Mouse (Mus musculus) right cerebral cortex, adult 18-20 months (tissue): ENCODE measurements at regions not wholly inside any gene's neighbourhood (a gene's known extent, or its start where the extent isn't known, plus 50 kb on each side); places are given as distances from the start of the nearest gene placed in this dataset.

ENCODE experiments used
- DNase-seq: peaks from one replicate; pipeline ENCODE4 v3.0.0; 2022; ENCODE audit warnings: mixed read lengths

DNA sequence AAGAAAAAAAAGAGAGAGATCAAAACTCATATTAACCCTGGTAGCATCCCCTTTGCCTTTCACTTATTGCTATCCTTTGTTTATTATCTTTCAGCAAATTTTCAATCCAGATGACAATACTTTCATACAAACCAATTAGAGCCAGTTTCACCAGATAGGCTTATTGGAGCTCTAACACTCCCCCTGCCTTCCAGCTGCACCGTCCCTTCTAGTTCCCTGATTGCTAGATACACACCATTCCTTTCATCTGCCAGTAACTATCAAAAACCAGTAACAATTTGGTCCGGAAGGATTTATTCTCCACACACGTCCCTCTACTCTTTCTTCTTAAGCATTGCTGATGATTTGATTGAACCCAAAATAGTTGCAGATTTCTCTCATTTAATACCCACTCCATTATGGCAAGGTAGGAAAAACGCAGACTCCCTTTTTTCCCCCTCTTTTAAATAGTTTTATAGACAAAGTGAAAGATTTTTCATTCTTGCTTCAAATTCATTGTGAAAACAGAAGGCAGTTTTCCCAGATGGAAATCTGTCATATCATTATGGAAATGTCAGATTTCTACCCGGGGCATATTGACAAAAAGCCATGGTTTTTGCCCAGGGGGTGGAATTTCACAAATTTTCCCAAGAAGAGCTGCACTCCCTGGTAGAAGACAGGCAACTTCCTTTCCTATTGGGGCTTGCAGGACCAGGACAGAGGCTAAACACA lies 617.3 kb downstream of the Bcl11a start:
- no peak for DNase-seq

DNA sequence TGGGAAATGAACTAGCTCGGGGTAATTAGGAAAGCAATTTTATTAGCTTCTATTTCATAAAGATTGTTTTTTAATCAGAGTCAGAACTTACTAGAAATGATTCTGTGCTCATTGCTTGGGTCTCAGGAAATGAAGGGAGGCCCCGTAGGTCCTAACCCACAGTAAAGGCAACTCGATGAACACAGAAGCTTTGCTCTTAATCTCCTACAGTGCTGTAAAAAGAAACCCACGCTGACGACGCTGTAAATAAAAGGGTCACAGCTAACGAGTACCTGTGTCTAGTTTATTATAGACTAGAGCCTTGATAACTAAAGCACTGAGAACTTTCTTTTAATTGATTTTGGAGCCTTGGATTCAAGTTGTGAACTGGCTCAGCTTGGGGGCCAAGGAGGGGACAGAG lies 618.7 kb downstream of the Bcl11a start:
- no peak for DNase-seq

DNA sequence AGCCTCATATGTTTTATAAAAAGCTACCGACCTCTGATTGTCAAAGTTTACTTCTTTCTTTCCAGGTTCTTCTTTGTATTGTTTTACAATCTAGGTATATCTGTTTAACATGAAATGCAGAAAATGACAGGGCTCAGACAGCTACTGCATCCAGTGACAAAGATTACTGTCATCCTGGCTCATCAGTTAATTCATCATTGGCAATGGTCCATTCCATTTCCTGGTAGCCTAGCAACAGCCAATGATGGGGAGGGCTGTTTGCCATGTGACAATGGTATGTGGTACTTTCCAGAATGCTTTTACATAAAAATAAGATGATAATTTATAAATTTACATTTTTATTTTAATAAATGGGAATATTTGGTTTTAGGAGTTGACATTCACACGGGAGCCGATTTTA lies 630.9 kb downstream of the Bcl11a start:
- DNase-seq = no peak

DNA sequence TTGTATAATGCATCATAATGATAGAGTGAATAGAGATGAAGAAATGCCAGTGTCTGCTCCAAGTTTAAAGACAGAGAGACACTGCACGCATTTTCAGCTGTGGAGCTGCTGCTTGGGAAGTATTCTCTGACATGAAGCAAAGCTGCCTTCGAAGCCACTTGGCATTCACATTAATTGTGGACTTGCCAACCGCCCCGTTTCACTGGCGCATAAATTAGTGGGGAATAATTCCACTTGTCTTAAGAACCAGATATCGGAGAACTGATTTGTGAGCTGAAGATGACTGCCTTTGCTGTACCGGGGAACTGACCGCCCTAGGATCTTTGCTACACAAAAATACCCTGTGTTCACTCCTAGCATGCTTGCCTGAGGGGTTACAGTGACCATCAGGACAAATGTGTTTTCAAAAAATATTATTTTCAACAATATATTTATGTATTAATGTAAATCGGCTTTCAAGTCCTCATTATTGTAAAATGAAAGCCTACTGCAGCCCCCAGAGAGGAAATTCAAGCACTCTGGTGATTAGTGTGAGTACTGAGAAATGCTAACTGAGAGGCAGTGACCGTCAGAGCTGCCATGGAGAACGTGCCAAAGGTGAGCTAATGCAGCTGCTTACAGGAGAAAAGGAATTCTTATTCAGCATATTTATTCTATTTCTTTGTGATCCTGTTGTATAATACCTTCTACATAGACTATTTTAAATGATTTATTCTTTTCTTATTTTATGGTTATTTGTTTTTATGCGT lies 638.9 kb downstream of the Bcl11a start:
- peak; percentile 25 for DNase-seq

DNA sequence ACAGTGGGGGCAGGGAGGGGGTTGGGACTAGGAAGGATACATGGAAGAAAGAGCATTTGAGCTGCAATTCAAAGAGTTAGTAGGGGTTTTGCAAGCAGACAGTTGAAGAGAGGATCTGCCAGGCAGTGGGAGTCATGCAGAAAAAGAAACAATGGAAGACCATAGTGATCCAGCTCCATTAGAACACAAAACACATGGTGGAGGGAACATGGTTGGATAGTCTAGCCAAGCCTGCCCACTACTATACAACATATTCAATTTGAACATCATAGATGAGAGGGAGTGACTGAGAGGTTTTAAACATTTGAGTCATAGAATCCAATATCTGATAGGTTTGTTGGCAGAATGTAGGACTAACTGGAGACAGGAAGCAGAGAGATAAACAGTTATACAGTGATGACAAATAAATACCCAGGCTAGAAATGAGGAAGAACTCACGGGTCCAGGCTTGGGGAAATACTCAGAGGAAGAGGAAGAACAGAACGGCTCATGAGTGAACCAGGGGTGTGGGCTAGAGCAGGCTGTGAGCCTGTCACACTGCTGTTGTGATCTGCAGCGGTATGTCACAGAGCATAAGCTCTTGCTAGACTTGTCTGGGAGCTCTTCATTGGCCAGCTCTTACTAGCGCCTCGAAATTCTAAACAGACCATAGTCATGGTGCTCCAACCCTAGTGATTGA lies 646.5 kb downstream of the Bcl11a start:
- DNase-seq = no peak

DNA sequence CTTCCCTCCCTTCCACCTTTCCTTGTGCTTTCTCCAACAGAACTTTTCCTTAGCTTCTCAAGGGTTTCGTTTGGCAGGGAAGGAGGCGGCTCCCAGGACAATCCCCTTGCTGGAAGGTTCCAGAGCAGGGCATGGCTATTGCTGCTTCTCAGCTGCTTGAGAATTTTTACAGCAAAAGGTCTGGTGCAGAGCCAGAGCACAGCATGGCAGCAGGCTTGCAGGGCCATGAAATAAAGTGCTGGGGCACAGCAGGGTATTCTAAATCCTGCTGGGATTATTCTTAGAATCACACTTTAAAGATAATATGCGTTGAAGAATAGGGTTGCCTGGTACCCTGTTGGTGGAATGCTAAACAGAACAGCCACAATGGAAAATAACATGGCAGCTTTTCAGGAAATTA lies 648.5 kb downstream of the Bcl11a start:
- DNase-seq = no peak

DNA sequence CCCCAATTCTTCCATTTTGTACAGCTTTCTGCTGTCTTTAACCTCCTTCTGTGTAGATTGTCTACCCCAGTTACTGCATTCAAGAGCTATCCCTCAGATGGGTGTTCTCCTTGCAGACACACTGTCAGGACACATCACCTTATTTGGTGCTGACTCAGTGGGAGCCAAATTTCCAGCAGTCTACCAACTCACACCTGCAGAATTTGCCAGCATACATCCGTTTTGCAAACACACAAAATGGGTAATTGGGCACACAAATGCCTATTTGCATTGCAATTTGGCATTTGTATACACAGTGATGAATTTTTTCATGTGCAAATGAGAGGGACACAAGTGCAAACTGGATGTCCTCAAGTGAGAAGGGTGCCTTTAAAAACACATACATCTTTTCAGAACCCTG lies 649.5 kb downstream of the Bcl11a start:
- no peak for DNase-seq

DNA sequence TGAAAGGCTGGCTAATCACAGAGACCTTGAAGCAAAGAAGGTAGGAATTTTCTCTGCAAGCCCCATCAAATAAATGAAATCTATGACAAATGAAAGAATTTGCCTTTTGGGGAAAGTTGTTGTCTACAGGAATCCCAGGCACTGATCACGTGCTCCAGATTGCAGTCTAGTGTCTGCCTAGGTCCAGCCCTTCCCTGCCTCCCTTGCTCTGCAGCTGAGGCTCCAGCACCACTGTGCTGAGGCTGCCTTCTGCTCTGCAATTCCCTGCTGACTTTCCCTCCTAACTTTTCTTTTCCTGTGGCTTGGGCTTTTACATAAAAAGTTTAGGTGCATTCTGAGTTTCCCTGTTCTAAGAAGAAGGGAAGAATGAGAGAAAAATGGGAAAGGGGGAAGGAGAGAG lies 653.6 kb downstream of the Bcl11a start:
- no peak for DNase-seq

DNA sequence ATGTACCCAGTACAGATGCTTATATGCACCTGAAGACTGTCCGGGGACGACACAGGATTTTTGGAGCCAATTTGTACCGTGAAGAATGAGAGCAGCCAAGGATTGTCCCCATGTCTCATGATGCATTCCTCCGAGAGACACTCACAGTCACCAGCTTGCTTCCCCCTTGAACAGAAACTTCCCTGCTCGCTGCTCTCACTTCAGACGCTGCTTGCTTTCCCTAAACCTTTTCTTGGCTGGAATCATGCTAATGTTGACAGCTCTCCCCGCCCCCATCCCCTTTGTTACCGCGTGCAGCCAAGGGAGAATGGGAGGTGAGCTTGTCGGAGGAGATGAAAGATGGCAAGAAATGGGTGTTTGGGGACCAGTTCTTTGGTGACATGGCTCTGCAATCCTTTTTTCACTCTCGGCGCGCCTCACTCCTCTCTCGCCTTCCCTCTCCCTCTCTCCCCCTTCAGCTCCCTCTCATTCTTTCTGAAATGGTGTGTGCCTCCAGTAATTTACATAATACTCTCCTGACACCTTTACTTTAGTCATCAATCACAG lies 661.9 kb downstream of the Bcl11a start:
- no peak for DNase-seq

DNA sequence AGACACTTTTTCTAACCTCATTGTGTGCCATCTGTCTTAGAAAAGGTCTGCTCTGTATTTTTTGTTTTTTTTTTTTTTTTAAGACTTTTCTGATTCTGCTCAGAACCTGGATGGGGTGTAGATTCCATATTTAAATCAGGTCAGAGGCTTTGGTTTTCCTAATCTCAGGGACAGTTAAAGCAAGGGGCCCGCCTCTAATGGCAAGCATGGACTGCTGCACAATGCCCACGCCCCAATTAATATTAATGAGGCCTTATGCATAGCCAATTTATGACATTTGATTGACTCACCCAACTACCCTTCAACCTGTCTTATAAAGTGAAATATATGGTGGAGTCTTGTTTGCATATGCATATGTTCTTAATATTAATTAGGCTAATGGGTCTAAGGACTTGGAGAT lies 662.6 kb downstream of the Bcl11a start:
- no peak for DNase-seq

DNA sequence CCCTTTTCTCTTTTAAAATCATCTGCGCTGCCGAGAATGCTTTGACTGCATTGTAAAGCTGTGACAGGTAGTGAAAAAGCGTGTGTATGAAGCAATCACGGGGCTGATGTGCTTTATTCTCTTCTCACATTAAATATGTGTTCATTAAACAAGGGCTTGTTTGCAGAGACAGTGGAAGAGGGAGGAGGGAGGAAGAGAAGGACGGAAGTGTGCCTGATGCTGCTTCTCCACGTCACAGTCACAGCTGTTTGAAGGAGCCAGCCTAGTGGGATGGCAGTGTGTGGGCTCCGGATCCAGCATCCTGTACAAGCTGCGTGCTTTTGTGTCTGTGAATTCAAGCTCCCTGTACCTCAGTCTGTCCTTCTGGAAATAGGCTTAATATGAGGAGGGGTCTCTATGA lies 664.7 kb downstream of the Bcl11a start:
- peak; percentile 77 for DNase-seq

DNA sequence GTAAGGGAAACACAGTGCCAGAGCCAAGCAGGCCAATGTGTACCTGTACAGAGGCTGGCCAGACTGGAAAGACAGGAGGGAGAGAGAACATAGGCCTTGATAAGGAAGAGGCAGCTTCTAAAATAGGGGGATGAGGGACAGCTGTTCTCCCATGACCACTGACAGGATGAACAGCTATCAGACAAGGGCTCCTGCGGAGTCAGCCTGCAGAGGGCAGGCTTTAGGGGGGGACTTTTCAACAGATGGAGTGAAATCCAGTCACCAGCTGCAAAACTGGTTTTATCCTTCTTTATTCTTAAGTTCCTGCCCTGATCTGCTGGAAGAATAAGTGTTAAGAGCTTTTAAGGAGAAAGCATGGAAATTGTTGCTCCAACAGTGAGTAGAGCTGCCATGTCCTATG lies 665.6 kb downstream of the Bcl11a start:
- DNase-seq = no peak

DNA sequence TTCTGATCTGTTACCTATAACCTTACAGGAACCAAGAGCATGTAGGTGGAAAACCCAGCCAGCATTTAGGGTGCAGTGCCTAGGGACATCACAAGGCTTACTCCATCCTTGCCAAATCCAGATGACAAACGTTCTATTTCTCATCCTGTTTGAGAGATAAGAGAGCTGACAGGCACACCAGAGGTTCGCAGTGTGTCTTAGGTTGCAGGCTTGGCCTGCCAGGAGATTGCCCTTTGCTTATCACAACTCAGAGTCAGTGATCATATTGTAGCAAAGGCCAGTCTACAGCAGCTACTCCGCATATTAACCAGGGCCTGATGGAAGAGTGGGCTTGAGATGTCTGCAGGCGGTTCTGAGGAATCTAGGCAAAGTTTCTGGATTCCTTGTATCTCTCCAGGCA lies 668.0 kb downstream of the Bcl11a start:
- no peak for DNase-seq

DNA sequence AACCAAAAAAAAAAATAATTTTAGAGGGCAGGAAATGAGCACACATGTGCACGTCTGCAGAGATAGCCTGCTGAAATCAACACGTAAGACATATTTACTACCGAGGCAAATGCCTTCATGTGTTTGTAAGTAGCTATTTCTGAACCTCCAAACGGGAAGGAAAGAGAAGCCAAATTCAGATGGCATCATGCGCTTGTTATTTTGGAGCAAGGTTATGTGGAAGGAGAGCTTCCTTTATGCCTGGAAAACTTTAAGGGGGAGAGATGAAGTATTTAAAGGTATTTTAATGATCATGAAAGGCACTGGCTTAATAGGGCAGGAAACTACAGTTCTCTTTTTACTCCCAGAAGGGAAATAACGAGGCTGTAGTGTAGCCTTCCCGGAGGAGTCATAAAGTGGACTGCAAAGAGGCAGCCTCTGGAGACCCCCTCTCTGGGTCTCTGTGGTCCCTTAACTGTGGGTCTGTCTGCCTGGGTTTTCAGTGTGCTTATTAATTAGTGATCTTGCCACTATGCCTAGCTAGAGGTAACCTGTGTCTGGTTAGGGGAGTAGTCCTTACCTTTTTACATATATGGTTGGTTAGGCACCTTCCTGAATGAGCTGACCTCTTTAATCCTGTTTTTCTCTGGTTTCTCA lies 672.4 kb downstream of the Bcl11a start:
- DNase-seq = no peak

DNA sequence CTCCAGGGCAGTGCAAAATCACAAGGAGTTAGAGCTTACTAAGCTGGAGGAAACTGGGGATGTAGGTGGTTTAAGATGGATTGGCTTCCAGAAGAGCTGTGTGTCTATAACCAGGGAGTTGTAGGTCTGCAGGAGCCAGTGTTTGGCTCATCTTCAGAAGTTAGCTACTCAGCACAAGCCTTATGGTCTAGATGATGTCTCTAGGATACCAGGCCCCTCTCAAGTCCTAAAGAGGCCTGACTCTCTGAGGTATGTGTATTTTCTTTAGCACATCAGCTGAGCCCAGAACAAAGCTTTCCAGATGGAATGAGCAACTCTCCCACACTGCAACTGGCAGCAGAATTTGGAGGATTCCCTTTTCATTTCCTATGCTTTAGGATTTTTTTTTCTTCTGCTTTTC lies 680.3 kb downstream of the Bcl11a start:
- DNase-seq = peak; percentile 53

DNA sequence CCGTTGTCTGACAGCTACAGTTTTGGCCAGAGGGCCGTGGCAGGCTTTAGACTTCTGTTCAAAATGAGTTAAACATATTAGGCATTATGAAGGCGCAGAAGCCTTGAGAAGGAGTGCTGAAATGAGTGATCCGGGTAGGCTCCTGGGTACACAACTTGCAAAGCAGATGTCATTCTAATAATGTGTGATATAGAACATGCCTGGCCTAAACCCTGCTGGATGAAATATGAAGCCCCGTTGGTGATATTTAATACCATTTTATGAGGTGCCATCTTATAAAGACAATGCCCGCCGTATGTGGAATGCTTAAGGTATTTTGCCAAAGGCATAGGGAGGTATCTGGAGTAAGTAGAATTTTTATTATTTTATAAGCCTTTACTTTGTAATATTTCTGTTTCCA lies 705.6 kb downstream of the Bcl11a start:
- no peak for DNase-seq

DNA sequence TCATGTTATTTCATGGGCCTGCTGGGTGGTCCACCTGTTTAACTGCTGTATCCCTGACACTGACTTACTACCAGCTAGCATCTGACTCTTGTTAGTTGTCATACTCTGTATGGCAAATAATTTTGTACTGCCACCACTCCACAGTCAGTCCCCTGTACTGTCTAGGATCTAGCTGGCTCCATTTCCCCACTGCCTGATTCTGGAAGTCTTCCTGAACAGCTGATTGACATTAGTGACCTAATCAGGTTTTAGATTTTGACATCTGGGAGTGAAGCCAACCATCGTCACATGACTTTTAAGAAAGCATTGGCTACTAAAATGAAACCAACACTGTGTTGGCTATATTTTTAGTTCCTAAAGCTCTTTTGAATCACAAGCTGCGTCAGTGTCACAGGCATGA lies 711.3 kb downstream of the Bcl11a start:
- no peak for DNase-seq

DNA sequence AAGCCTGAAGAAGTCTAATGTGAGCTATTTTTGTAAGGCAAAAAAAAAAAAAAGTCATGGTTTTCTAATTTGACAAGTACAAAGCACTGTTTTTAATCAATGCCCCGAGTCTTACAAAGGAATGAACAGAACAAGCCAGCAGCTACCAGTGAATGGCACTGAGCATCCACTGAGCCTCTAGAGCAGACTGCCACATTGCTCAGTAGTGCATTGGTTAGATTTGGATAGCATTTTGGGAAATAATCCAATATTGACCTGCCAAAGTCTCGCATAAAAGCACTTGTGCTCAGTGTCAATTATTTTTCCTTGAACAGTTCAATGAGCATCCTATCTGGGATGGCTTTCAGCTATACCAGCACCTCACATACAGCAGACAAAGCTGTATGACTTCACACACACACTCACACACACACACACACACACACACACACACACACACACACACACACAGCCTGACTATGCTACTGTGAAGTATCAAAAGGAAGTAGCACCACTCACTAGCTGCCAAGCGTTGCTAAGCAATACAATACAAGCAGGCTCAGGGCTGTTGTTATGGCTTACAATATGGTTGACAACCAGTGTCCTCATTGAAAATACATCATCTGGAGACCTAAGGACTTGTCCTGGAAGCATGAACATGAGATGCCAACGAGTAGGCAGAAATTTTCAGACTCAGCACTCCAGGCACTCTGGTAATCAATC lies 717.8 kb downstream of the Bcl11a start:
- DNase-seq = no peak

DNA sequence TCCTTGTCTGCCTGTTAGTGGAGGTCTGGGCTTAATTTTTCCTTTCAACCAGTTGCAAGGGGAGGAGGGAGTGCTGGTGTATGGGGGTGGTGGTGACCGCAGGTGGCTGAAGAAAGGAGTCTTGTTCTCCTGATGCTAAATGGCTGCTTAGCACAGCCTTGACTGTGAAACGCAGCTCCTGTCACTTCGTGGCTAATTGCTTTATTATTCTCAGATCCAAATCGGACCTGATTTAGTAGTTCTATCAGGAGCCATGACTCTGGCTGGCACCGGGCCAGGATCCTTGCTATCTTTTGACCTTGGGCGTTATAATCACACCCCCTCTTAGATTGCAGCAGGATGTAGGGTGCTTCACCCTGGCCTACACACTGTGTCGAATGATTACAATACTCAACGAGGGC lies 726.8 kb downstream of the Bcl11a start:
- DNase-seq = no peak

DNA sequence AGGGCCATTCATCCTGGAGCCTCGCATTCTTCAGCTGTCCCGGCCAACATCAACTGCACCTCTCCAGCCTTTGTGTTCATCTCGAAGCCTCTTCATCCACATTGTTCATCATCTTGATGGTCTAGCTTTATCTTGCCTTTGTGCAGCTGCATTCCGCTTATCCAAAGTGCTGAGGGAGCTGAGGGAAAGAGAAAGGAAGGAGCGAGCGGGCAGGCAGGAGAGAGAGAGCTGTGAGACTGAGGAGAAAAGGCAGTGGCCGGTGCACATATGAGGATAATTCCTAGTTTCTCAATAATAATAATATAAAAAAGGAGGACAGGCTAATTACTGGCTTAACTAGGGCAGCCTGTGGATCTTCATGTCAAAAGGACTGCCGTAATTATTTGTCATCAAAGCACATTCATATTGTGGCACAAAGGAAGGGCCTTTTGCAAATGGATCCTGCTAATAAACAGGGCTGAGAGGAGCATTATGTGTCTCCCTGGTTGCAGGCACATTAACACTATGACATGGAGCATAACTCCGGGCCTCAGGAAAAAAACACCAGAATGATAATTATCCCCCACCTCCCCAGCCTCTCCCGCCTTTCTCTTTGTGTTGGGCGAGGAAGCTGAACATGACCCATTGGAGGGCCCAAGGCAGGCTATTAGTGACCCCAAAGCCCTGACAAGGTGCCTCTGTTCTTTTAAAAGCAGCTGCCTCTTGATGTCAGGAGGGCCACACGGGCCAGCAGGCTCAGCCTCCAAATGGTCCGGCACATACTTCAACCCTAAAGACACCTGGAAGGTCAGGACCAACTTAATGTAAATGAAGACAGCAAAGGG lies 751.9 kb downstream of the Bcl11a start:
- no peak for DNase-seq

DNA sequence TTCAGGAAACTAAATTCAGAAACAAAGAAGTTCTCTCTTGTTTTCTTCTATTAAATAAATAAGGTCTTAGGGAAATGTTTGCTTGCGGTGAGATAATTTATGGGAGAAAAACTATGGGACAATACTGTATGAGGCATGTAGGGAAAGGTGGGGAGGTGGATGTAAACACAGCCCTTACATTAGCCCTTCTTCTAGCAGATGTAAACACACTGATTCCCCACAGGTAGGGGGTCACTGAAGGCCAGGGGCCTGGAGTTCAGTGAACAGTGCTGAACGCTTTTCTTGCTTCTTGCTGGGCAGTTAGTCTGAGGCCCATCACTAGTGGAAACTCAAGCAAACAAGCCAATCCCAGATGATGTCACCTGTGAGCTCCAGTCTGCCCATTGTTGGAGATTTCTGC lies 752.6 kb downstream of the Bcl11a start:
- no peak for DNase-seq
